Mouse (Mus musculus) limb, embryonic 13.5 days (tissue): ENCODE data around the gene Opa3. TPM values are rescaled to one million over a fixed set of nuclear protein-coding genes. Genes with fewer than 3 reads are reported as not detected.

Source experiments
- ATAC-seq: fragments of 200-750 bp; cut with Nextera tagmentation; 2 replicates; pipeline ENCODE4 v1.8.0; 2017; ENCODE audit warnings: low read depth, moderate number of reproducible peaks, moderate TSS enrichment; ENCODE audit not compliant: low FRiP score
- H3K27ac ChIP-seq: fragments of 300-500 bp; sonication (generic); 2 replicates; pipeline ENCODE4 v1.5.1; 2015; ENCODE audit warnings: inconsistent platforms, mild to moderate bottlenecking, moderate library complexity
- H3K27me3 ChIP-seq: fragments of 300-500 bp; sonication (generic); 2 replicates; pipeline ENCODE4 v1.6.1; 2015; ENCODE audit warnings: mild to moderate bottlenecking, inconsistent platforms
- H3K36me3 ChIP-seq: fragments of 300-500 bp; sonication (generic); 2 replicates; pipeline ENCODE4 v1.6.1; 2015; ENCODE audit warnings: inconsistent platforms, mild to moderate bottlenecking, moderate library complexity
- H3K4me1 ChIP-seq: fragments of 300-500 bp; sonication (generic); 2 replicates; pipeline ENCODE4 v1.6.1; 2015; ENCODE audit warnings: inconsistent platforms
- H3K4me2 ChIP-seq: fragments of 300-500 bp; sonication (generic); replicated peaks from 2 replicates; pipeline ENCODE4 v1.6.1; 2015; ENCODE audit warnings: inconsistent platforms, mild to moderate bottlenecking, moderate library complexity
- H3K4me3 ChIP-seq: fragments of 300-500 bp; sonication (generic); 2 replicates; pipeline ENCODE4 v1.5.1; 2015; ENCODE audit warnings: moderate library complexity, mild to moderate bottlenecking, inconsistent platforms
- H3K9ac ChIP-seq: fragments of 300-500 bp; sonication (generic); 2 replicates; pipeline ENCODE4 v1.6.1; 2015; ENCODE audit warnings: mild to moderate bottlenecking, inconsistent platforms
- H3K9me3 ChIP-seq: fragments of 300-500 bp; sonication (generic); 2 replicates; pipeline ENCODE4 v1.6.1; 2016; ENCODE audit warnings: inconsistent platforms
- WGBS: fragments of 180-500 bp; shearing (Covaris S2); methylation state at CpG from one replicate; pipeline ENCODE4 v1.1.7; 2015; 5-methylcytosine and 5-hydroxymethylcytosine counted together
- polyA plus RNA-seq: library from polyadenylated mRNA; unstranded; fragments of >200 nt; fragmentation: Nextera tagmentation; extraction: Ambion mirVana; gene quantifications from 2 replicates; pipeline ENCODE4 v1.2.1, GENCODE M21; 2015

The Opa3 gene
- polyA plus RNA-seq, 1 experiment from 2014 or later = 35.7 TPM

DNA sequence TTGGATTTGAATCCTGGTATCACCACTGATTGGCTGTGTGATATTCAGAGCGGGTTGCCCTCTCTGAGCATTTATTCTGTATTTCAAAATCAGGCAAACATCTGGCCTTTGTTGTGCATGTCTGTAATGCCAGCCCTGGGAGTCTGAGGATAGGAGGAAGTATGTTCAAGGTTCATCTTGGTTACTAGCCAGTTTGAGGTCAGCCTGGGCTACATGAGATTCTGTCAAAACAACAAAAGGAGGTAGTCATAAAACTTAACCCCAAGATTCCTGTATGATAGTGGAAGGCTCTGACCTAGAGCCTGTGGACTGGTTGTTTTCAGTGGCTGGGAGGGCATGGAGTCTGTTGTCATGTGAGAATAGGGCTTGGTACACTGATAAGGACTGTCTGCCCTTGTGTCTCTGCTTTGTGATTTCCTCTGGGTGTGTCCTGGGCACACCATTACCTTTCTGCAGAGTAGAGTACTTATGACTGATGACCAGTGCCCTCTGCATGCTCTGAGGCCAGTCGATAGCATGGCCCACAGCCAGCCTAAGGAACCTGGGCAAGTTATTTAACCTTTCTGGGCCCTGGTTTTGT, 7.0 kb downstream of the Opa3 start:
- Histone ChIP-seq H3K36me3 (peaks cover 12% of the 10 kb centered on the region), H3K27me3 (no peaks in the 10 kb centered on the region), H3K27ac (no peak overlapping the region), H3K4me3 (no peak overlapping the region), H3K4me1 (peaks cover 5% of the 10 kb centered on the region; the same call in 1 of the 2 replicates), H3K9me3 (no peaks in the 10 kb centered on the region), H3K9ac (no peak overlapping the region), H3K4me2 (no peak overlapping the region)
- 86% methylated on average over 2 of the region's 2 CpGs for WGBS
- ATAC-seq = no peak

GRCm38 (mm10) chr7:19236411-19236810, 8.3 kb downstream of the Opa3 start:
- no peaks in the 10 kb centered on the region for H3K9me3 ChIP-seq
- H3K4me2 ChIP-seq = no peak overlapping the region
- ATAC-seq = no peak
- H3K27me3 ChIP-seq = no peaks in the 10 kb centered on the region
- H3K4me3 ChIP-seq = no peak overlapping the region
- H3K4me1 ChIP-seq = peaks cover 5% of the 10 kb centered on the region; the same call in 1 of the 2 replicates
- H3K27ac ChIP-seq = no peak overlapping the region
- WGBS = 79% methylated on average over 2 of the region's 2 CpGs
- H3K36me3 ChIP-seq = peaks cover 16% of the 10 kb centered on the region; the same call in 1 of the 2 replicates
- H3K9ac ChIP-seq = peak overlapping the region; percentile 35; the same call in 1 of the 2 replicates

DNA sequence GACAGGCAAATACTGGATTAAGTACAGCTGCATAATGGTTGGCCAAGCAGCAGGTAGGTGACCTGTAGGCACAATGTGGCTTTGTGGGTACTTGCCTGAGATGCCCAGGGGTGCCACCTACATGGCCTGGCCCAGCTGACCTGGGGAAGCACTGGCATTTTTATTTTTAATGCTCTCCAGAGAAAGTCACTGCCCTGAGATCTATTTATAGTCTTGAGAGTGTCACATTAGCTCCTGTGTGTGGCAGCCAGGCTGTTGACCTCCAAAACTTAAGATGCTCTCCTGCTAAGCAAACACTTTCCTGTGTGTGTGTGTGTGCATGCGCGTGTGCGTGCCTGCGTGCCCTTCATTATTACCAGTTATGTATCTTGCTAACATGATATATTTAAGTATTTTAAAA, 10.2 kb downstream of the Opa3 start:
- H3K36me3 ChIP-seq = peaks cover 11% of the 10 kb centered on the region; the same call in 1 of the 2 replicates
- H3K4me3 ChIP-seq = no peak overlapping the region
- 99% methylated on average over 4 of the region's 4 CpGs for WGBS
- no peak overlapping the region for H3K9ac ChIP-seq
- H3K9me3 ChIP-seq = no peaks in the 10 kb centered on the region
- H3K27ac ChIP-seq = no peak overlapping the region
- H3K4me1 ChIP-seq = peaks cover 5% of the 10 kb centered on the region; the same call in 1 of the 2 replicates
- no peak overlapping the region for H3K4me2 ChIP-seq
- H3K27me3 ChIP-seq = no peaks in the 10 kb centered on the region
- ATAC-seq = no peak

DNA sequence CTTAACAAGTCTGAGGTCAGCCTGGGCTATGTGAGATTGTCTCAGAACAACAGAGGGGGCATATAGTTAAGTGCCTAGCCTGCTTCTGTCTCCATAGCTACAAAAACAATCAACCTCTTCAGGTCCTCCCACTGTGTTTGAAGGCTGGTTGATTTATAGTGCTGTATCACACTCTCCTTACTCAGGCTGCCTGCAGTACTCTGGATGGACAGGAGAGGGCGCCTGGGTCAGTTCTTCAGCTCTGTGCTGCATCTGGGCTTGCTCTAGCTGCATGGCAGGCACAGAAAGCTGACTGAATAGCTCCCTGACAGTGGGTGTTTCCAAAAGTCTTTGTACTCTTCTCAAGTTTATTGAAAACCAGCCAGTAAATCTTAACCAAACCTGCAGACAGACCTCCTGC, 11.3 kb downstream of the Opa3 start:
- no peaks in the 10 kb centered on the region for H3K27me3 ChIP-seq
- H3K4me3 ChIP-seq = no peak overlapping the region
- WGBS = 0% methylated on average over 1 of the region's 1 CpGs
- H3K9me3 ChIP-seq = no peaks in the 10 kb centered on the region
- peaks cover 5% of the 10 kb centered on the region; the same call in 1 of the 2 replicates for H3K4me1 ChIP-seq
- H3K4me2 ChIP-seq = no peak overlapping the region
- H3K27ac ChIP-seq = no peak overlapping the region
- H3K9ac ChIP-seq = no peak overlapping the region
- ATAC-seq = peak; percentile 79
- peaks cover 12% of the 10 kb centered on the region for H3K36me3 ChIP-seq

- no peak for ATAC-seq
- 49% methylated on average over 3 of the region's 4 CpGs for WGBS
- Histone ChIP-seq H3K4me1 (peaks cover 5% of the 10 kb centered on the region; the same call in 1 of the 2 replicates), H3K4me2 (no peak overlapping the region), H3K4me3 (no peak overlapping the region), H3K9me3 (no peaks in the 10 kb centered on the region), H3K27ac (no peak overlapping the region), H3K27me3 (no peaks in the 10 kb centered on the region), H3K36me3 (peaks cover 17% of the 10 kb centered on the region), H3K9ac (no peak overlapping the region)
These were observed 11.9 kb downstream of the Opa3 start for GRCm38 (mm10) chr7:19239986-19240385.

- Histone ChIP-seq H3K27ac (no peak overlapping the region), H3K27me3 (no peaks in the 10 kb centered on the region), H3K4me2 (no peak overlapping the region), H3K4me3 (no peak overlapping the region), H3K4me1 (peaks cover 5% of the 10 kb centered on the region; the same call in 1 of the 2 replicates), H3K36me3 (peaks cover 27% of the 10 kb centered on the region), H3K9ac (no peak overlapping the region), H3K9me3 (no peaks in the 10 kb centered on the region)
- WGBS = 68% methylated on average over 8 of the region's 8 CpGs
- ATAC-seq = no peak
These were observed 12.8 kb downstream of the Opa3 start for GRCm38 (mm10) chr7:19240905-19241463.

DNA sequence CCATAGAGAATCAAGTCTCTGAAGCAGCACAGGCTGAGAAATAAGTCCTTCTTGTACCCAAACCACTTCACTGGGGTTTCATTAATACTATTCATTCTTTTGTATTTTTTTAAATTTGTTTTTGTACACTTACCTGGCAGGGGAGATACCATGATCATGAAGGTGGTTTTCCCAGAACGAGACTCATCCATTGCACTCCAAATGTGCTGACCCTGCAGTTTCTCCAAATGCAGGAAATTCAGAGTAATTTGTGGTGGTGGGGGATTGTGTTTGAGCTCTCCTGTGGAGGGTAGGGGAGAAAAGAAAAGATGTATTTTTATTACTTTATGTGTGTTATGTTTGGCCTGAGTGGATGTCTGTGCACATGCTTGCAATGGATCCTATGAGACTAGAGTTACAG, 13.9 kb downstream of the Opa3 start:
- WGBS = 91% methylated on average over 1 of the region's 1 CpGs
- Histone ChIP-seq H3K9ac (no peak overlapping the region), H3K4me3 (no peak overlapping the region), H3K36me3 (peaks cover 36% of the 10 kb centered on the region), H3K9me3 (no peaks in the 10 kb centered on the region), H3K4me1 (peaks cover 5% of the 10 kb centered on the region; the same call in 1 of the 2 replicates), H3K27ac (no peak overlapping the region), H3K27me3 (no peaks in the 10 kb centered on the region), H3K4me2 (no peak overlapping the region)
- ATAC-seq = no peak

DNA sequence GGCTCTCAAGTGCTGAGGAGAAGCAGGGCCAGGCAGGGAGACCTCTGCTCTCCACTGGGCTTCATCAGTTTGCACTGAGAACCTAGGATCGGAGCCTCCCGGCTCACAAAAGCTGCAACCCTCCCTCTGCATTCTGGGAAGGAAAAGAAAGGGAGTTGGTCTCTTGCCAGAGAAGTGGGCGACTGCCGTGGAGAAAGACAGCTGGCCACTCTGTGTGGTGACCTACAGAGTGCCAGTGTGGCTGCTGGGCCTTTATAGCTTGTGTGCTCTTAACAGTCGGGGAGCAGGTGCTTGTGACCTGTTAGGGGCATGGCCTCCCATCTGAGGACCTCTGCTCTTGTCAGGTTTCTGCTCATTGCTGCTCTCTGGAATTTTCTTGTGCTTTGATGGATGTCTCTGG, 15.7 kb downstream of the Opa3 start:
- ATAC-seq = no peak

DNA sequence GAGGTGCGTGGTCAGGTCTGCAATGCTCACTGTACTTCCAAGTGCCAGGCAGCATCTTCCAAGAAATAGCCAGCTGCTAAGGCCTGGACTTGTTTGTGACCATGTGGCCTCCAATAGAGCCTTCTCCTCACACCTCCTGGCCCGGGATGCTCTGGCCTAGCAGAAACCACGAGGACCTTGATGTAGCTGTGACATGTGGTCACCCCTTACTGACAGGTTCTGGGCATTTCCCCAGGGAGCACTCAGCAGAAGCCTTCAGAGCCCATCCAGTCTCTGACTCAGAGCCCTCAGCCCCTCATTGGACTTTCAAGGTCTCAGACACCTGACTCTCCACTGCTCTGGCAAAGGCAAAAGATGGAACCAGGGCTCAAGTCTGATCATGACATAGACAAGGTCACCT, 16.9 kb downstream of the Opa3 start:
- H3K9ac ChIP-seq = no peak overlapping the region
- no peaks in the 10 kb centered on the region for H3K4me1 ChIP-seq
- H3K27ac ChIP-seq = no peak overlapping the region
- H3K4me3 ChIP-seq = no peak overlapping the region
- peaks cover 45% of the 10 kb centered on the region for H3K36me3 ChIP-seq
- no peaks in the 10 kb centered on the region for H3K27me3 ChIP-seq
- no peaks in the 10 kb centered on the region for H3K9me3 ChIP-seq
- no peak for ATAC-seq
- H3K4me2 ChIP-seq = no peak overlapping the region
- 88% methylated on average over 3 of the region's 3 CpGs for WGBS

More for the DNA sequence above, 15.7 kb downstream of the Opa3 start:
- no peak overlapping the region for H3K4me2 ChIP-seq
- no peaks in the 10 kb centered on the region for H3K9me3 ChIP-seq
- no peak overlapping the region for H3K27ac ChIP-seq
- H3K4me3 ChIP-seq = no peak overlapping the region
- H3K4me1 ChIP-seq = peaks cover 5% of the 10 kb centered on the region; the same call in 1 of the 2 replicates
- no peaks in the 10 kb centered on the region for H3K27me3 ChIP-seq
- no peak overlapping the region for H3K9ac ChIP-seq
- H3K36me3 ChIP-seq = peaks cover 45% of the 10 kb centered on the region
- WGBS = 88% methylated on average over 5 of the region's 5 CpGs

DNA sequence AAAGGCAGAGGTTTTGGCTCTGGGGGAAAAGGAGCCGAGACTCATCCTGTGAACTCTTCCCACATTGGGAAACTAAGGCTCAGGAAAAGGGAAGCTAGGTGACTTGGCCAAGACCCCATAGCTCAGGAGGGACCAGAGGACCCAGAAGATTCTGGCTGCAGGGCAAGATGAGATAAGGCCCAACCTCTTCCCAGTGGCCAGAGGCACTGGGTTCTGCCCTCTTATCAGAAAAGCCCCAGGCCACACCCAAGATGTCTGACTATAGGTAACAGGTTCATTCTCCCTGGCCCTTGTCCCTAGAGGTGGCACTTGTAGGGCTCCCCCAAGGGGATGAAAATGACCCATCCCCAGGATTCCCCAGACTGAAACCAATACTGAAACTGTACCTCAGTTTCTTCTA, 18.7 kb downstream of the Opa3 start:
- H3K9me3 ChIP-seq = no peaks in the 10 kb centered on the region
- H3K4me2 ChIP-seq = no peak overlapping the region
- no peak for ATAC-seq
- no peak overlapping the region for H3K27ac ChIP-seq
- H3K36me3 ChIP-seq = peaks cover 34% of the 10 kb centered on the region
- H3K9ac ChIP-seq = no peak overlapping the region
- WGBS = 93% methylated on average over 1 of the region's 1 CpGs
- H3K27me3 ChIP-seq = no peaks in the 10 kb centered on the region
- no peak overlapping the region for H3K4me3 ChIP-seq
- no peaks in the 10 kb centered on the region for H3K4me1 ChIP-seq

GRCm38 (mm10) chr7:19247511-19247910, 19.4 kb downstream of the Opa3 start:
- no peak overlapping the region for H3K4me2 ChIP-seq
- ATAC-seq = no peak
- H3K27me3 ChIP-seq = no peaks in the 10 kb centered on the region
- H3K27ac ChIP-seq = no peak overlapping the region
- no peak overlapping the region for H3K4me3 ChIP-seq
- H3K9ac ChIP-seq = no peak overlapping the region
- H3K9me3 ChIP-seq = no peaks in the 10 kb centered on the region
- peaks cover 34% of the 10 kb centered on the region for H3K36me3 ChIP-seq
- 88% methylated on average over 2 of the region's 2 CpGs for WGBS
- H3K4me1 ChIP-seq = no peaks in the 10 kb centered on the region

DNA sequence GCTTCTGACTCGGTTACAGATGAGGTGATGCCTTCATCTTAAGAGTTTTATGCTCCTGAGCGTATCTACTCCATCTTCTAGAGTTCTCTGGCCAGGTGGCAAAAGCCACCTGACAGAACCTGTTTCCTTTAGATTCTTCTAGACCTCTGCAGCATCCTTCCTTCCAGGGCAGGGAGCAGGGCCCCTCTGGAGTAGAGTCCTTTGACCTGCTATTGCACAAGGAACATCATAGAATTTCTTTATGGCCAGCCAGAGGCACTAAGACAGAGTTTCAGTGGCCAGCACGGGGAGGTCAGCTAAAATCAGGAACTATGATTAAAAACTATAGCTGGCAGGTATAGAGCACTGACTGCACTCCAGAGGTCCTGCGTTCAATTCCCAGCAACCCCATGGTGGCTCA, 23.9 kb downstream of the Opa3 start:
- H3K4me1 ChIP-seq = no peaks in the 10 kb centered on the region
- no peak overlapping the region for H3K27ac ChIP-seq
- no peak for ATAC-seq
- no peak overlapping the region for H3K4me2 ChIP-seq
- H3K9ac ChIP-seq = no peak overlapping the region
- no peak overlapping the region for H3K4me3 ChIP-seq
- peaks cover 34% of the 10 kb centered on the region for H3K36me3 ChIP-seq
- H3K27me3 ChIP-seq = no peaks in the 10 kb centered on the region
- H3K9me3 ChIP-seq = no peaks in the 10 kb centered on the region
- 82% methylated on average over 4 of the region's 4 CpGs for WGBS

- no peak for ATAC-seq
- H3K4me2 ChIP-seq = no peak overlapping the region
- H3K9ac ChIP-seq = no peak overlapping the region; the same call in 1 of the 2 replicates
- H3K27me3 ChIP-seq = no peaks in the 10 kb centered on the region
- H3K9me3 ChIP-seq = no peaks in the 10 kb centered on the region
- H3K4me3 ChIP-seq = no peak overlapping the region
- 73% methylated on average over 5 of the region's 5 CpGs for WGBS
- H3K36me3 ChIP-seq = peaks cover 40% of the 10 kb centered on the region
- no peak overlapping the region for H3K27ac ChIP-seq
- no peaks in the 10 kb centered on the region for H3K4me1 ChIP-seq
These were observed 25.3 kb downstream of the Opa3 start for GRCm38 (mm10) chr7:19253437-19253836.
